Mouse (Mus musculus): ENCODE data around the gene Gm7247. TPM values are rescaled to one million over a fixed set of nuclear protein-coding genes. Genes with fewer than 3 reads are reported as not detected.
"Not testable (repeated sequence)": the region's sequence is repeated elsewhere in the genome, so short reads cannot be mapped to it uniquely, and the experiment has no call there.

The Gm7247 gene
- total RNA-seq, 2 experiments from 2014 or later = not detected

DNA sequence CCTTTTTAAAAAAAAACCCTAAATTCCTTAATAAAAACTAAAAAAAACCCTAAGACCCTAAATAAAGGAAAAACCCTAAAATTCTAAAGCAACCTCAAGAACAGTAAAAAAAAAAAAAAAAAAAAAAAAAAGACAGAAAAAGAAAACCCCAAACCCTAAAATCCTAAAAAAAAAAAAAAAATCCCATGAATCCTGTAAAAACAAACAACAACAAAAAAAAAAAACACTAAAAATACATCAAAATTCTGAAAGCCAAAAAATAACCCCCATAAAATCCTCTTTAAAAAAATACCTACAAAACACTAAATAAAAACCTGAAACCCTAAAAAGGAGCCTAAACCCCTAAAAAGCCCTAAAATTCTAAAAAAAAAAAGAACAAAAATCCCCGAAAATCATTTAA lies 135.4 kb downstream of the Gm7247 start:
- DNase-seq = no peak

DNA sequence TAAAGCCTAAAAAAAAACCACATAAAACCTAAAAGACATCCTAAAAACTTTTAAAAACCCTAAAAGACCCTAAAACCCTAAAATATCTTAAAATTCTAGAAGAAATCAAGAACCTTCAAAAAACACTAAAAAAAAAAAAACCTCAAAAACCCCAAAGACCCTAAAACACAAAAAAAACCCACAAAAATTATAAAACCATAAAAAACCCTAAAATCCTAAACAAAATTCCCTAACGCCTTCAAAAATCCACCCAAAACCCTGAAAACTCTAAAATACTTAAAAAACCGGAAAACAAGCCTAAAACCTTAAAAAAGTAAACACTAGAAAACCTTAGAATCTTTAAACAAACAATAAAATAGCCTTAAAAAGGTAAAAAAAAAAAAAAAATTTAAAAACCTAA lies 136.4 kb downstream of the Gm7247 start:
- DNase-seq = no peak

DNA sequence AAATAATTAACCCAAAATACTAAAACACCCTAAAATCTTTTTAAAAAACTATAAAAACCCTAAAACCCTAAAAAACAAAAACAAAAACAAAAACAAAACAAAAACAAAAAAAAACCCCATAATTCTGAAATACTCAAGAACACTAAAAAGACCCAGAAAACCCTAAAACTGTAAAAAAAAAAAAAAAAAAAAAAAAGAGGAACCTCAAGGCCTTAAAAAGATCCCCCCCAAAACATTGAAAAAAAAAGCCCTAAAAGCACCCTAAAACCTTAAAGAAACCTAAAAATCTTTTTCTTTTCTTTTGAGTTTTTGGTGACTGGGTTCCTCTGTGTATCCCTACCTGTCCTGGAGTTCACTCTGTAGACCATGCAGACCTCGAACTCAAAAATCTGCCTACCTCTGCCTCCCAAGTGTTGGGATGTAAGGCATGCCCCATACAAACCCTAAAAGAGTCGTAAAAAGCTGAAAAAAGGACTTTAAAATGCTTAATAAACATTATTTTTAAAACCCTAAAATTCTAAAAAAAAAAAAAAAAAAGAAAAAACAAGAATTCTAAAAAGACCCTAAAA lies 138.2 kb downstream of the Gm7247 start:
- DNase-seq = no peak

DNA sequence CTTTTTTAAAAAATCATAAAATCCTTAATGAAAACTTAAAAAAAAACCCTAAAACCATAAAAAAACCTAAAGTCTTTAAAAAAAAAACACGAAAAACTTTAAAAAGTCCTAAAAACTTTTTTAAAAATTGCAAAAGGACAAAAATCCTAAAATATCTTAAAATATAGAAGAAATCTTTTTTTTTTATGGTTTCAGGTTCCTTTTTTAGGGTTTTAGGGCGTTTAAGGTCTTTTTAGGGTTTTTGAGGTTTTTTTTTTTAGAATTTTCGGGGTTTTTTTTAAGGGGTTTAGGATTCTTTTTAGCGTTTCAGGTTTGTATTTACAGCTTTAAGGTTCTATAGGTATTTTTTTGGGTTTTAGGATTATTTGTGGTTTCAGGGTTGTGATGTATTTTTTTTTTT lies 138.9 kb downstream of the Gm7247 start:
- no peak for DNase-seq

DNA sequence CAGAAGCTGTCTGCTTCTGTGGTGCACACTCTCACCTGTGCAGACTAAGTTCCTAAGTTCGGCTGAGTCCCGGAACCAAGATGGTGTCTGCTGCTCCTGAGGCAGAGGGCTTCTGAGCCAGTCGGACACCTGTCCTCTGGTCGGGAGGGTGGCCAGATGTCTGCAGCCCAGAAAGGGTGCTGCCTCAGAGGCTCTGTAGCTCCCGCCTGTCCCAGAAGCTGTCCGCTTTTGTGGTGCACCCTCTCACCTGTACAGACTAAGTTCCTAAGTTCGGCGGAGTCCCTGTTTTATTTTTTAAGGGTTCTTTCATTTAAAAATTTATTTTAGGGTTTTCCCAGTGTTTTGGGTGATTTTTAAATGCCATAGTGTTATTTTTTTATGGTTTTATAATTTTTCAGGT lies 145.9 kb downstream of the Gm7247 start:
- no peak for DNase-seq

DNA sequence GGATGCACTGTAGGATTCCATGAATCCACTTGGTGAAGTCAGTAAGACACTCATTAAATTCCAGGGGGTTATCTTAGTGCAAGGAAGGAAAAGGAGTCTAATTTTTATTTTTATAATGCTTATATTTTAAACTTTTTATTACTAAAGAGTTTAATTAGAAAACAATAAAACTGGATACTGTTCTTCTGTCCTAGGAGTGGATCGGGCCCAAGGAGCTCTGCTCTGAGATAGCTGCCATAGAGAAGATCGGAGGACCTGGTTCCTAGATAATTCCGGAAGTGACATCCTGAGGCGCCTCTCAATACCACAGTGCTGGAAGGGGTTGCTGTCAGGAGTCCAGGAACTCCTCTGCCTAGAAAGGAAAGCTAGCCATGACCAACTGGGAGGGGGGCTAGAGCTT lies 190.9 kb downstream of the Gm7247 start, which contains the start of gene Gm5622:
Gene Gm5622, plus strand, starts transcription at position 301 of the 400 bp plus-strand sequence.
- no peak for DNase-seq

DNA sequence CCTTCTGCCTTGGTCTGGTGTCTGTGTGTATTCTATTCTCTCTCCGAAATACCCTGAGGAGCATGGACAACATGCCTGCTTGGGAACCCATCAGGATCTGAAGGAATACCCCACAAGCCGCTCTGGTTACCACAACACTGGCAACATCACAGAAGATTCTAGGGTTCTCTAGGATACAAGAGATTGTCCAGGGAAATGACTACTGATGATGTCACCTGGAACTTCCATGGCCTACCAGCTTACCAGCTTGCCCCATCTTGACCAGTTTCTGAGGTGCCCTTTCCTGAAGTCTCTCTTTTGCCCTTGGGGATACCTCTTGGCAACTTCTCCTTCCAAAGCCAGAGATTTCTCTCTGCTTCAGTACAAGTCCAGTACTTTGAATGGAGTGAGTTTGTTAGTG lies 212.4 kb downstream of the Gm7247 start, which contains the start of gene Gm17175:
Gene Gm17175, minus strand, starts transcription at position 101 of the 400 bp plus-strand sequence.
- DNase-seq = not testable (repeated sequence)

DNA sequence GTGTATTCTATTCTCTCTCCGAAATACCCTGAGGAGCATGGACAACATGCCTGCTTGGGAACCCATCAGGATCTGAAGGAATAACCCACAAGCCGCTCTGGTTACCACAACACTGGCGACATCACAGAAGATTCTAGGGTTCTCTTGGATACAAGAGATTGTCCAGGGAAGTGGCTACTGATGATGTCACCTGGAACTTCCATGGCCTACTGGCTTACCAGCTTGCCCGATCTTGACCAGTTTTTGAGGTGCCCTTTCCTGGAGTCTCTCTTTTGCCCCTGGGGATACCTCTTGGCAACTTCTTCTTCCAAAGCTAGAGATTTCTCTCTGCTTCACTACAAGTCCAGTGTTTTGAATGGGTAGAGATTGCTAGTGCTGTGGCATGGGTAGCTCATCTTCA lies 230.5 kb downstream of the Gm7247 start, which contains the start of gene Gm17174:
Gene Gm17174, minus strand, starts transcription at position 101 of the 400 bp plus-strand sequence.
- DNase-seq = not testable (repeated sequence)

DNA sequence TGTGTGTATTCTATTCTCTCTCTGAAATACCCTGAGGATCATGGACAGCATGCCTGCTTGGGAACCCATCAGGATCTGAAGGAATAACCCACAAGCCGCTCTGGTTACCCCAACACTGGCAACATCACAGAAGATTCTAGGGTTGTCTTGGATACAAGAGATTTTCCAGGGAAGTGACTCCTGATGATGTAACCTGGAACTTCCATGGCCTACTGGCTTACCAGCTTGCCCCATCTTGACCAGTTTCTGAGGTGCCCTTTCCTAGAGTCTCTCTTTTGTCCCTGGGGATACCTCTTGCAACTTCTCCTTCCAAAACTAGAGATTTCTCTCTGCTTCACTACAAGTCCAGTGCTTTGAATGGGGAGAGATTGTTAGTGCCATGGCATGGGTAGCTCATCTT lies 249.7 kb downstream of the Gm7247 start, which contains the start of gene Gm17078:
Gene Gm17078, minus strand, starts transcription at position 101 of the 400 bp plus-strand sequence.
- no peak for DNase-seq

Other genes starting within 250 kb of the Gm7247 start
- gene Eddm3b, start 247.3 kb upstream of the Gm7247 start, total RNA-seq (2021) = not detected
- gene Rnase6, start 237.8 kb upstream of the Gm7247 start, total RNA-seq (2021) = not detected
- not detected for gene Rnase1, start 215.0 kb upstream of the Gm7247 start, total RNA-seq (2021)
- not detected for gene Rnase2b, start 199.5 kb upstream of the Gm7247 start, total RNA-seq (2021)
- gene Ang2, start 162.6 kb upstream of the Gm7247 start, total RNA-seq (2021) = not detected
- not detected for gene Ear14, start 158.4 kb upstream of the Gm7247 start, total RNA-seq (2021)
- gene Rnase2a, start 105.6 kb upstream of the Gm7247 start, total RNA-seq (2021) = 1 to 10 TPM in 1 of 2 experiments, under 1 TPM in 1; 0.43 to 4.2 TPM
- gene Vmn2r88, start 49.1 kb downstream of the Gm7247 start, total RNA-seq (2021) = not detected
- gene Vmn2r89, start 90.1 kb downstream of the Gm7247 start, total RNA-seq (2021) = not detected
- not detected for gene Gm5622, start 191.0 kb downstream of the Gm7247 start, total RNA-seq (2021)
- not detected for gene Gm17175, start 212.3 kb downstream of the Gm7247 start, total RNA-seq (2021)
- not detected for gene Gm17174, start 230.4 kb downstream of the Gm7247 start, total RNA-seq (2021)
- gene Gm17078, start 249.6 kb downstream of the Gm7247 start, total RNA-seq (2021) = not detected